Mouse (Mus musculus) neural tube, embryonic 14.5 days (tissue): ENCODE results near the gene Pom121l12. TPM values are rescaled to one million over a fixed set of nuclear protein-coding genes. Genes with fewer than 3 reads are reported as not detected.

Source experiments
- ATAC-seq: fragments of 200-750 bp; cut with Nextera tagmentation; 2 replicates; pipeline ENCODE4 v1.8.0; 2017; ENCODE audit warnings: low read depth, mild to moderate bottlenecking, moderate TSS enrichment, moderate library complexity
- H3K27ac ChIP-seq: fragments of 300-500 bp; sonication (generic); 2 replicates; pipeline ENCODE4 v1.5.1; 2014; ENCODE audit warnings: low read depth, mild to moderate bottlenecking, control low read depth, low read length, moderate library complexity, mixed read lengths
- H3K27me3 ChIP-seq: fragments of 300-500 bp; sonication (generic); 2 replicates; pipeline ENCODE4 v1.6.1; 2014; ENCODE audit warnings: low read length; ENCODE audit not compliant: control insufficient read depth, insufficient read depth
- H3K36me3 ChIP-seq: fragments of 300-500 bp; sonication (generic); 2 replicates; pipeline ENCODE4 v1.6.1; 2014; ENCODE audit warnings: low read length, mixed read lengths; ENCODE audit not compliant: control insufficient read depth, insufficient read depth
- H3K4me1 ChIP-seq: fragments of 300-500 bp; sonication (generic); 2 replicates; pipeline ENCODE4 v1.6.1; 2014; ENCODE audit warnings: low read length; ENCODE audit not compliant: control insufficient read depth, insufficient read depth
- H3K4me2 ChIP-seq: fragments of 300-500 bp; sonication (generic); 2 replicates; pipeline ENCODE4 v1.6.1; 2014; ENCODE audit warnings: mild to moderate bottlenecking, low read depth, low read length, control low read depth
- H3K4me3 ChIP-seq: fragments of 300-500 bp; sonication (generic); 2 replicates; pipeline ENCODE4 v1.5.1; 2014; ENCODE audit warnings: low read depth, low read length, control low read depth, mixed read lengths
- H3K9ac ChIP-seq: fragments of 300-500 bp; sonication (generic); replicated peaks from 2 replicates; pipeline ENCODE4 v1.6.1; 2014; ENCODE audit warnings: low read depth, mild to moderate bottlenecking, control low read depth, low read length, mixed read lengths
- H3K9me3 ChIP-seq: fragments of 300-500 bp; sonication (generic); 2 replicates; pipeline ENCODE4 v1.6.1; 2016; ENCODE audit warnings: low read length; ENCODE audit not compliant: control insufficient read depth
- WGBS: fragments of 180-500 bp; shearing (Covaris S2); extraction: QIAGEN DNeasy Blood & Tissue Kit; methylation state at CpG from one replicate; pipeline ENCODE4 v1.1.7; 2014; 5-methylcytosine and 5-hydroxymethylcytosine counted together
- polyA plus RNA-seq: library from polyadenylated mRNA; unstranded; fragments of >200 nt; fragmentation: Nextera tagmentation; extraction: Ambion mirVana; gene quantifications from 2 replicates; pipeline ENCODE4 v1.2.1, GENCODE M21; 2014

Gene Pom121l12
- not detected in 2 replicates for polyA plus RNA-seq

DNA sequence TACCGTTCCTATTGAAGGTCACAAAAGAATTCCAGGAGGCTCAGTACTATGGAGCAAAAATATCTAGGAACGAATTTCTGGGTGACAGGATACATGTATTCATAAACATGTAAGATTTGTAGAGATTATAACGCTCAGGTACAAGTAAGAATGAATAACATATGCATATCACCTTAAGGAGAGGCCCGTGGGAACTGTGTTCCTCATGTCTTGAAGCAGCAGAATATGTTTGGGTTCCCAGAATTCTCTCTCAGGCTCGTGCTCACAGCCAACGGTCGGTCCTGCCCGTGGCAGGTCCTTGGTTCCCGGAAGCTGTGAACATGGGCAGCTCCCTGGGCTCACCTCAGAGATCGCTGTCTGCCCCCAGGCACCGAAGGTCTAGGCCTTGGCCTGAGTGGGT lies at the start of gene Pom121l12:
Gene Pom121l12, plus strand, starts transcription at position 301 of the 400 bp plus-strand sequence.
- Histone ChIP-seq H3K27me3 (no peaks in the 10 kb centered on the region), H3K9me3 (no peaks in the 10 kb centered on the region), H3K4me1 (no peaks in the 10 kb centered on the region), H3K4me3 (no peak within 1 kb of the TSS), H3K4me2 (no peak within 1 kb of the TSS), H3K36me3 (no peaks in the 10 kb centered on the region), H3K9ac (no peak within 1 kb of the TSS), H3K27ac (no peak within 1 kb of the TSS)
- ATAC-seq: no peak
- WGBS: 90% methylated on average over 11 of the region's 11 CpGs

DNA sequence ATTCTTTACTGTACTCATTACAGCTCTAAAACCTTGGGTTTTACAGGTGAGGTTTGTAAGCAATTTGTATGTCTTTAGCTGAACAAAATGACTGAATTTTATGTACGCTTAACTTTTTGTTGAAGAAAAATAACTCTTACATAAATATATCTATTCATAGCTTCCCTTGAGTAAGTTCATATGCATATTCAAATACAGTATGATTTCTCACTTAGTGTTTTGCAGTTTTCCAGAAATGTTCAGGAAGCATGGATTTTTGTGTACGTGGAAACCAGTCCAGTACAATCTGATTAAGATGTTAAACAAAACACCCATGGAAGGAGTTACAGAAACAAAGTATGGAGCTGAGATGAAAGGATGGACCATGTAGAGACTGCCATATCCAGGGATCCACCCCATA lies 12.8 kb downstream of the Pom121l12 start:
- Histone ChIP-seq H3K27ac (no peak overlapping the region), H3K4me1 (no peaks in the 10 kb centered on the region), H3K9me3 (no peaks in the 10 kb centered on the region), H3K4me3 (no peak overlapping the region), H3K27me3 (no peaks in the 10 kb centered on the region), H3K36me3 (no peaks in the 10 kb centered on the region), H3K4me2 (no peak overlapping the region), H3K9ac (no peak overlapping the region)
- ATAC-seq: no peak
- 96% methylated on average over 2 of the region's 2 CpGs for WGBS
